Mouse (Mus musculus): ENCODE measurements at regions not wholly inside any gene's neighbourhood (a gene's known extent, or its start where the extent isn't known, plus 50 kb on each side); places are given as distances from the start of the nearest gene placed in this dataset.

GRCm38 (mm10) chr1:137839703-137840102 is 335.8 kb downstream of the Ptprc start:
- TF ChIP-seq POLR2A (IDR thresholded peaks at IDR 0.05; ENCODE audit: control insufficient read depth, extremely low read depth, insufficient read depth, low read length, poor library complexity) (no peak), CTCF (IDR thresholded peaks at IDR 0.05; ENCODE audit: borderline replicate concordance, control insufficient read depth, extremely low read depth, insufficient read depth, low read length, poor library complexity) (no peak)

Measured in thymus, adult 2 months (tissue).